Mouse (Mus musculus): ENCODE measurements around the gene Dmrtc2.

DNA sequence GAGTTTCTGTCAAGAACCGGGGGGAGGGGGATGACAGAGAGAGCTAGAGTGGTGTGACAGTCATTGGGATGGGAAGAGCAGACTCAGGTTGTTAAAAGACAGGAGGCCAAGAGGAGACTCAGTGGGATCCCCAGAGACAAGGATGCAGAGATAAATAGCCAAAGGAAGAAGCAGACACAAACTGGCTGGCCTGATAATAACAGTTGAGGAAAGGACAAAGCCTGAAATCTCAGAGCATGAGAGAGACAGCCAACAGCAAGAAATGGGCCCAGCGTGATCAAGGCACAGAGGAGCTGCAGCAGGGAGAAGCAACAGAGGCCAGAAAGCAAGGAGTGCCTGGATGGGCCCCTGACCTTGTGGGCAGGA lies 32.4 kb downstream of the Dmrtc2 start:
- TF ChIP-seq POLR2A (IDR thresholded peaks at IDR 0.05; ENCODE audit: borderline replicate concordance, low read depth, low read length) (no peak), CTCF (IDR thresholded peaks at IDR 0.05; ENCODE audit: low read depth, low read length) (no peak)
